22 mouse cellular contexts compared by ENCODE assay signal in genomic region chr11:53296880-53297279, GRCm38 (mm10). TPM values are rescaled to one million over a fixed set of nuclear protein-coding genes. Genes with fewer than 3 reads are reported as not detected.
DNase-seq lines count a peak whose midpoint lies in the region; ATAC-seq and TF ChIP-seq lines count a peak whose summit lies in the region.
"Had no signal": no experiment of that assay in that cellular context is flagged by ENCODE, and none has a peak within 500 bp of the region (broad histone marks: within the 10 kb centered on the region; RNA-seq: fewer than 3 reads in every experiment).

No protein-coding gene starts in this region.

- peak overlapping the region; percentile 38 for H3K4me2 ChIP-seq in liver, embryonic 11.5 days
- H3K4me2 ChIP-seq: heart, embryonic 15.5 days had no signal

- H3K4me1 ChIP-seq in kidney, adult 2 months (ENCODE audit: control insufficient read depth, insufficient read depth, low read length), result peaks cover 24% of the 10 kb centered on the region; the same call in 1 of the 2 replicates
- peaks cover 38% of the 10 kb centered on the region for H3K4me1 ChIP-seq in liver, embryonic 11.5 days (replicated peaks; ENCODE audit: control insufficient read depth, insufficient read depth, low read length)
- H3K4me1 ChIP-seq in ES-E14 (ENCODE audit: control insufficient read depth in 2 of 2, insufficient read depth in 2 of 2, low read length in 2 of 2, poor library complexity in 1 of 2), result peaks cover 3 to 4% of the 10 kb centered on the region in 2 experiments; a peak in 3 of 4 replicates

- no peaks in the 10 kb centered on the region for H3K27me3 ChIP-seq in kidney, adult 2 months (replicated peaks; ENCODE audit: control insufficient read depth, insufficient read depth, low read length)
- no peaks in the 10 kb centered on the region for H3K27me3 ChIP-seq in liver, embryonic 11.5 days (replicated peaks; ENCODE audit: control insufficient read depth, insufficient read depth, low read length)
- H3K27me3 ChIP-seq: heart, embryonic 15.5 days; hindbrain, embryonic 13.5 days had no signal

- peak overlapping the region; percentile 41; the same call in 1 of the 2 replicates for H3K27ac ChIP-seq in kidney, adult 2 months (ENCODE audit: insufficient read depth, low read depth, low read length)
- no peak overlapping the region for H3K27ac ChIP-seq in liver, embryonic 11.5 days (ENCODE audit: low read depth, low read length)
- H3K27ac ChIP-seq in ES-E14 (ENCODE audit: insufficient read depth, low read depth, low read length, poor library complexity, severe bottlenecking), result no peak overlapping the region
- H3K27ac ChIP-seq: embryonic facial prominence, embryonic 10.5 days; forebrain, embryonic 10.5 days; heart, embryonic 10.5 days; heart, embryonic 15.5 days; hindbrain, embryonic 13.5 days; hindbrain, postnatal 0 days had no signal

- intact Hi-C loops in left cerebral cortex, postnatal 4 days (cut with DNase I), result no loop called here

- no peak for DNase-seq in kidney, adult 2 months
- DNase-seq in kidney, postnatal 36 days, result no peak
- no peak for DNase-seq in liver, embryonic 11.5 days (ENCODE audit: low spot score)
- no peak for DNase-seq in liver
- no peak for DNase-seq in ES-E14 (ENCODE audit: low read depth, low spot score)
- no peak for DNase-seq in cerebellum, postnatal 25 days
- no peak for DNase-seq in left cerebral cortex, postnatal 4 days
- DNase-seq: adrenal gland, adult 2 months; adrenal gland, postnatal 25 days; cerebellum, adult 18-20 months; cerebellum, adult 9-11 months; gastrocnemius, postnatal 36 days; heart, adult 18-20 months; heart, postnatal 14 days had no signal

- TF ChIP-seq CTCF in kidney, adult 2 months (conservative IDR thresholded peaks at IDR 0.05; ENCODE audit: insufficient read depth, insufficient read length, low read depth, low read length), result no peak

- ATAC-seq in liver, embryonic 11.5 days (replicated peaks; ENCODE audit: low FRiP score), result no peak
- ATAC-seq: forebrain, embryonic 14.5 days; hindbrain, postnatal 0 days had no signal

- WGBS in kidney, adult 2 months, result 33% methylated on average over 4 of the region's 4 CpGs
- WGBS in liver, embryonic 11.5 days, result 62% methylated on average over 4 of the region's 4 CpGs

- no peak for TF ChIP-seq POLR2A in kidney, adult 2 months (IDR thresholded peaks at IDR 0.05; ENCODE audit: low read depth, low read length)

- no peak overlapping the region for H3K9ac ChIP-seq in liver, embryonic 11.5 days (ENCODE audit: low read depth, low read length)
- H3K9ac ChIP-seq in ES-E14 (ENCODE audit: insufficient read depth, low read depth, low read length, poor library complexity, severe bottlenecking), result peak overlapping the region; percentile 45; the same call in 1 of the 2 replicates
- H3K9ac ChIP-seq: heart, embryonic 15.5 days had no signal

- H3K4me3 ChIP-seq in kidney, adult 2 months (ENCODE audit: insufficient read depth, low read depth, low read length), result no peak overlapping the region
- H3K4me3 ChIP-seq in liver, embryonic 11.5 days (ENCODE audit: low read depth, low read length), result no peak overlapping the region
- peak overlapping the region in 1 of 2 experiments; percentile 90; a peak in 1 of 4 replicates for H3K4me3 ChIP-seq in ES-E14 (ENCODE audit: insufficient read depth in 1 of 2, low read depth in 1 of 2, low read length in 2 of 2, poor library complexity in 1 of 2, severe bottlenecking in 1 of 2)
- H3K4me3 ChIP-seq: embryonic facial prominence, embryonic 10.5 days; erythroblast, embryonic 14.5 days; heart, embryonic 10.5 days; heart, embryonic 15.5 days; hindbrain, embryonic 13.5 days had no signal

- in situ Hi-C loops in ES-E14 (cut with MboI; ENCODE audit: low sequenced_read_pairs in 2 of 2, unreplicated experiment in 2 of 2), result loop anchor here in 1 of 2 experiments (5.0 kb wide), 1 partner anchor 35 kb away; no protein-coding TSS in a partner anchor

- no peaks in the 10 kb centered on the region for H3K9me3 ChIP-seq in liver, embryonic 11.5 days (ENCODE audit: control insufficient read depth, low read length)
- H3K9me3 ChIP-seq in ES-E14 (ENCODE audit: control insufficient read depth, insufficient read depth, low read depth, low read length), result no peaks in the 10 kb centered on the region
- H3K9me3 ChIP-seq: embryonic facial prominence, embryonic 10.5 days; forebrain, embryonic 10.5 days; heart, embryonic 10.5 days; heart, embryonic 15.5 days; hindbrain, embryonic 13.5 days had no signal

- H3K36me3 ChIP-seq in kidney, adult 2 months (ENCODE audit: control insufficient read depth, insufficient read depth, low read length), result no peaks in the 10 kb centered on the region
- H3K36me3 ChIP-seq in liver, embryonic 11.5 days (ENCODE audit: control insufficient read depth, insufficient read depth, low read length), result peaks cover 9% of the 10 kb centered on the region
- peaks cover 19% of the 10 kb centered on the region for H3K36me3 ChIP-seq in ES-E14 (ENCODE audit: control insufficient read depth, insufficient read depth, low read length, poor library complexity, severe bottlenecking)

TF ChIP-seq in ES-E14, 5 proteins besides CTCF, POLR2A, EP300 and RAD21:
- TF ChIP-seq ZNF384 (IDR thresholded peaks at IDR 0.05; ENCODE audit: low read depth, low read length), result 0 out of 2 replicates have a peak, but pooled peaks have one; percentile 54
- TF ChIP-seq MAFK (IDR thresholded peaks at IDR 0.05; ENCODE audit: insufficient read depth, low read depth, low read length), result no peak

RNA-seq across cellular contexts. Expression of gene Hspa4, which starts 3.4 kb away (rescaled TPM):
- 21.1 and 24.8 TPM in 2 replicates for polyA plus RNA-seq in kidney, adult 2 months (2012; rRNA removed)
- polyA plus RNA-seq in liver, embryonic 11.5 days (2014; fragmentation: Nextera tagmentation; extraction: Ambion mirVana), result 154 and 166 TPM in 2 replicates
- 182 and 280 TPM in 2 replicates for total RNA-seq in ES-E14 (2012; rRNA removed)
- total RNA-seq in left cerebral cortex, postnatal 4 days (2021), result 100 to 1,000 TPM; 164 to 170 TPM

RNA-seq across cellular contexts. Expression of gene Zcchc10, which starts 27.6 kb away (rescaled TPM):
- 4.9 and 5.0 TPM in 2 replicates for polyA plus RNA-seq in kidney, adult 2 months (2012; rRNA removed)
- 36.7 and 37.9 TPM in 2 replicates for polyA plus RNA-seq in liver, embryonic 11.5 days (2014; fragmentation: Nextera tagmentation; extraction: Ambion mirVana)
- total RNA-seq in ES-E14 (2012; rRNA removed), result 8.4 and 12.9 TPM in 2 replicates
- 10 to 100 TPM in 1 of 2 experiments, 1 to 10 TPM in 1; 8.4 to 10.3 TPM for total RNA-seq in left cerebral cortex, postnatal 4 days (2021)

RNA-seq across cellular contexts. Expression of gene Aff4, which starts 53.8 kb away (rescaled TPM):
- 18.0 and 18.7 TPM in 2 replicates for polyA plus RNA-seq in kidney, adult 2 months (2012; rRNA removed)
- 16.5 and 17.3 TPM in 2 replicates for polyA plus RNA-seq in liver, embryonic 11.5 days (2014; fragmentation: Nextera tagmentation; extraction: Ambion mirVana)
- total RNA-seq in ES-E14 (2012; rRNA removed), result 82.2 and 97.2 TPM in 2 replicates
- 100 to 1,000 TPM; 202 to 228 TPM for total RNA-seq in left cerebral cortex, postnatal 4 days (2021)
